Mouse (Mus musculus): ENCODE results near the gene Gzmk. TPM values are rescaled to one million over a fixed set of nuclear protein-coding genes. Genes with fewer than 3 reads are reported as not detected.

Gzmk gene
- polyA plus RNA-seq, 1 experiment = not detected

DNA sequence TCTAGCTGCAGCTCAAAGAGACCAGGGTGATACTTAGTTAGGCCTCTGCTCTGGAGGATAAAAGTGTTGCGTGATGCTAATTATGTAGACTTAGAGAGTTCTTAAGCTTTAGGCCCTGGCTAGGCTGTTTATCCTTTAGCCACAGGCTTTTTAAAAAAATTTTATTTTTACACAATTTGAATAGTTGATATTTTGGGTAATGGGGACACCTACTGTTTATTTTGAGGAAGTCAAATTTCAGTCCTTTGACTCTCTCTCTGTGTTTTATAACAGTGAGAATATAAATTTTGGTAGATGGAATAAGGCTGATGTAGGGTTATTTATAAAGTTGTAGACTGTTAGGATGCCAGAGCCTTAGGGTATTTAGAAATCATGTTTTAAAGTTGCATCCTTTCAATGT lies 86.1 kb downstream of the Gzmk start:
- 82% methylated on average over 1 of the region's 1 CpGs for WGBS
- no peak overlapping the region for H3K27ac ChIP-seq (ENCODE audit: insufficient read depth, low read depth, low read length)
- H3K4me1 ChIP-seq (ENCODE audit: control insufficient read depth, insufficient read depth, low read length) = no peaks in the 10 kb centered on the region
- no peak overlapping the region for H3K4me3 ChIP-seq (ENCODE audit: insufficient read depth, low read depth, low read length)
- TF ChIP-seq POLR2A (IDR thresholded peaks at IDR 0.05; ENCODE audit: insufficient read depth, low read depth, low read length) (no peak), CTCF (IDR thresholded peaks at IDR 0.05; ENCODE audit: insufficient read depth, low read depth, low read length) (no peak)

DNA sequence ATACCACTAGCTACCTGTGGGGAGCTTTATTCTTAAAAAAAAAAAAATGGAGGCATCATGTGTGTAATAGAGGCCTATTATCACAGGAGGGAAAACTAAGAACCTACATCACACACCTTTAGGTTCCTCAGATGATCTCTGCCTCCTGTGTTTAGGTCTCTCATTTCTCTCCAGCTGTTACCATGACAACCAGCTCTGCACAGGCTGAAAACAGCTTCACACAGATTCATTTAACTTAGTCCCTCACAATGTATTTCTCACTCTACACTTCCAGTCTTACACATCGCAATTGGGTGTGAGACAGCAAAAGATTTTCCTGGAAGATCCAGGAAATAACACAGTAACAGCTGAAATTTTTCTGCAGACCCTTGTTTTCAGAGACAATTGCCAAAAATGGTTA lies 95.7 kb downstream of the Gzmk start:
- H3K4me3 ChIP-seq (ENCODE audit: insufficient read depth, low read depth, low read length) = no peak overlapping the region
- WGBS = 35% methylated on average over 1 of the region's 1 CpGs
- no peaks in the 10 kb centered on the region for H3K4me1 ChIP-seq (ENCODE audit: control insufficient read depth, insufficient read depth, low read length)
- H3K27ac ChIP-seq (ENCODE audit: insufficient read depth, low read depth, low read length) = no peak overlapping the region
- no peak for TF ChIP-seq CTCF (IDR thresholded peaks at IDR 0.05; ENCODE audit: insufficient read depth, low read depth, low read length)
- no peak for TF ChIP-seq POLR2A (IDR thresholded peaks at IDR 0.05; ENCODE audit: insufficient read depth, low read depth, low read length)

Other genes starting within 250 kb of the Gzmk start
- gene Ccno, start 238.1 kb downstream of the Gzmk start, polyA plus RNA-seq (2012; ENCODE audit: insufficient read depth, insufficient read length, low replicate concordance, missing spikeins) = not detected in 2 replicates
- gene Mcidas, start 232.1 kb downstream of the Gzmk start, polyA plus RNA-seq (2012; ENCODE audit: insufficient read depth, insufficient read length, low replicate concordance, missing spikeins) = not detected in 2 replicates
- not detected in 2 replicates for gene Cdc20b, start 190.8 kb downstream of the Gzmk start, polyA plus RNA-seq (2012; ENCODE audit: insufficient read depth, insufficient read length, low replicate concordance, missing spikeins)
- not detected in 2 replicates for gene Gpx8, start 179.5 kb downstream of the Gzmk start, polyA plus RNA-seq (2012; ENCODE audit: insufficient read depth, insufficient read length, low replicate concordance, missing spikeins)
- not detected in 2 replicates for gene Gzma, start 124.9 kb downstream of the Gzmk start, polyA plus RNA-seq (2012; ENCODE audit: insufficient read depth, insufficient read length, low replicate concordance, missing spikeins)
- gene Esm1, start 16.2 kb downstream of the Gzmk start, polyA plus RNA-seq (2012; ENCODE audit: insufficient read depth, insufficient read length, low replicate concordance, missing spikeins) = not detected in 2 replicates
- gene BC067074, start 67.3 kb upstream of the Gzmk start, polyA plus RNA-seq (2012; ENCODE audit: insufficient read depth, insufficient read length, low replicate concordance, missing spikeins) = not detected in 2 replicates

Measured in olfactory bulb, adult 2 months (tissue).